Mouse (Mus musculus) layer of hippocampus, adult 2 months (tissue): Measurements from ENCODE around the gene Sds. TPM values are rescaled to one million over a fixed set of nuclear protein-coding genes. Genes with fewer than 3 reads are reported as not detected.
A peak's percentile ranks its signal among the peaks of the same experiment; 100 is the strongest.

Experiments
- DNase-seq, 2 experiments: peaks; one replicate each; pipeline ENCODE4 v3.0.0; 2022; ENCODE audit warnings: low spot score in 2 of 2
- H3K27ac ChIP-seq: fragments of 200-600 bp; 2 replicates; pipeline ENCODE4 v1.8.1; 2022
- H3K4me3 ChIP-seq: fragments of 200-600 bp; 2 replicates; pipeline ENCODE4 v1.8.1; 2022; ENCODE audit warnings: mild to moderate bottlenecking
- CTCF ChIP-seq: fragments of 200-600 bp; conservative IDR thresholded peaks from 2 replicates; pipeline ENCODE4 v1.8.1; 2022; ENCODE audit warnings: antibody characterized with exemption, mild to moderate bottlenecking, moderate library complexity
- total RNA-seq, 2 experiments: library from RNA; stranded (reverse); gene quantifications; 2 replicates each; pipeline ENCODE4 v1.2.3; 2021

Gene Sds
- total RNA-seq, 2 experiments from 2014 or later, result 0.31 TPM; not detected in 1

- Histone ChIP-seq H3K27ac (no peak overlapping the region), H3K4me3 (no peak overlapping the region)
- DNase-seq, result peak; percentile 42 to 70
- TF ChIP-seq CTCF, result peak; percentile 78
Measured at GRCm38 (mm10) chr5:120457628-120458027, 18.7 kb upstream of the Sds start.

DNA sequence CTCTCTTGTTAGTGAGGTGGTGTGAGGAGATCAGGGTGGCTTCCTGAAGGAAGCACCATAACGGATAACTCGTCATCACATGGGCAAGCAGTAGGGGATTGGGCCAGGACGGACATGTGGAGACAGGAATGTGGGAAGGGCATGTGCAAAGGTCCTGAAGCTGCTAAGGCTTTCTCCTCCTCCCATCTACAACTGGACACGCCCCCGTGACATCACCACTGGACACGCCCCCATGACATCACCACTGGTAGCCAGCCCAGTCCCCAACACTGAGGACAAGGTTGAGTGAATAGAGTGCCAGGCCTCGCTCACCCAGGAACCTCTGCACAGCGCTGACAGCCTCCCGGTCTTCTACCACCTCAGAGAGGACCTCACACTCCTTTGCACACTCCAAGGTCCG, 17.2 kb upstream of the Sds start:
- no peak for TF ChIP-seq CTCF
- no peak overlapping the region for H3K4me3 ChIP-seq
- DNase-seq, result no peak

DNA sequence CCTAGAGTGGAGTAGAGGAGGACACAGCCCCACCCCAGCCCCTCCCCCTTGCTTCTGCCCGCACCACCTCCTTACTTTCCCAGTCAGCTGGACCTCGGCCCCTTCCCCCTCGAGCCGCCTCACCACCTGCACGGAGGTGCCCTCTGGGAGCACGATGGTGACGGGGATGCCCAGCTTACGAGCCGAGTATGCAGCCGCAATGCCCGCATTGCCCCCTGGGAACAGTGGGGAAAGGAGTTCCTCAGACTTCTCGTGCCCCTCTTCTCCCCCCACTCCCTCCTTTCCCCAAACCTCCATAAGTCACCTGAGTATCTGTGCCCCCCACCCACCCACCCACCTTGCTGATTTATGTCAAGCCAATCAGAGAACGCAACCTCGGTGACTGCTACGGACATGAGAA, 14.4 kb upstream of the Sds start:
- Histone ChIP-seq H3K27ac (no peak overlapping the region), H3K4me3 (no peak overlapping the region)
- no peak for DNase-seq
- no peak for TF ChIP-seq CTCF

More for the DNA sequence above, 17.2 kb upstream of the Sds start:
- H3K27ac ChIP-seq, result no peak overlapping the region

DNA sequence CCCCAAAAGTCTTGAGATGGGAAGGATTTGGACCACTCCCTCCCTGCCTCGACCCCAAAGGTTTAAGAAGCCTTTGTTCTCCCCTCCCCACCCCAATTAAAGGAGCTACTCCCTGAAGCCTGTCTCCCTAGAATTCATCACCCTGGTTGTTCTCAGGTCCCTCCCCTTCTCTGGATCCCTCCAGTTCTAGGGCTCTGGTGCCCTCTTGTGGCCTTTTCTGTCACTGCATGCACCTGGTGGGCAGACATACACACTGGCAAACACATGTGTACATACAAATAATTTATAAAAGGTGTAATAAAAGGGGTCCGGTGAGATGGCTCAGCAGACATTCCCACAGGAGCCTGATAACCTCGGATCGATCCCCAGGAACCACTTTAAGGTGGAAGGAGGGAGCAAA, 12.0 kb upstream of the Sds start:
- no peak for DNase-seq
- no peak overlapping the region for H3K4me3 ChIP-seq
- TF ChIP-seq CTCF, result peak; percentile 67
- H3K27ac ChIP-seq, result no peak overlapping the region

GRCm38 (mm10) chr5:120465062-120465461, 11.3 kb upstream of the Sds start:
- H3K4me3 ChIP-seq, result no peak overlapping the region
- no peak overlapping the region for H3K27ac ChIP-seq
- DNase-seq, result peak in 1 of 2 experiments; percentile 49
- peak; percentile 78 for TF ChIP-seq CTCF

GRCm38 (mm10) chr5:120465860-120466259, 10.5 kb upstream of the Sds start:
- no peak overlapping the region for H3K27ac ChIP-seq
- no peak overlapping the region for H3K4me3 ChIP-seq
- no peak for TF ChIP-seq CTCF
- DNase-seq, result no peak

GRCm38 (mm10) chr5:120467026-120467425, 9.3 kb upstream of the Sds start:
- peak; percentile 23 for TF ChIP-seq CTCF
- no peak for DNase-seq
- no peak overlapping the region for H3K27ac ChIP-seq
- H3K4me3 ChIP-seq, result peak overlapping the region; percentile 39

- no peak for DNase-seq
- no peak for TF ChIP-seq CTCF
- no peak overlapping the region for H3K4me3 ChIP-seq
- H3K27ac ChIP-seq, result no peak overlapping the region
Measured at GRCm38 (mm10) chr5:120468336-120468735, 8.0 kb upstream of the Sds start.

GRCm38 (mm10) chr5:120468830-120469229, 7.5 kb upstream of the Sds start:
- DNase-seq, result no peak
- TF ChIP-seq CTCF, result no peak
- H3K4me3 ChIP-seq, result no peak overlapping the region
- no peak overlapping the region for H3K27ac ChIP-seq

GRCm38 (mm10) chr5:120471538-120471937, 4.8 kb upstream of the Sds start:
- Histone ChIP-seq H3K27ac (no peak overlapping the region), H3K4me3 (no peak overlapping the region)
- no peak for TF ChIP-seq CTCF
- DNase-seq, result no peak

GRCm38 (mm10) chr5:120472770-120473169, 3.6 kb upstream of the Sds start, which contains the start of gene Sdsl:
TSS of gene Sdsl (minus strand) at chr5:120472810.
- no peak for DNase-seq
- no peak within 1 kb of the TSS for H3K27ac ChIP-seq
- no peak for TF ChIP-seq CTCF
- no peak within 1 kb of the TSS for H3K4me3 ChIP-seq

DNA sequence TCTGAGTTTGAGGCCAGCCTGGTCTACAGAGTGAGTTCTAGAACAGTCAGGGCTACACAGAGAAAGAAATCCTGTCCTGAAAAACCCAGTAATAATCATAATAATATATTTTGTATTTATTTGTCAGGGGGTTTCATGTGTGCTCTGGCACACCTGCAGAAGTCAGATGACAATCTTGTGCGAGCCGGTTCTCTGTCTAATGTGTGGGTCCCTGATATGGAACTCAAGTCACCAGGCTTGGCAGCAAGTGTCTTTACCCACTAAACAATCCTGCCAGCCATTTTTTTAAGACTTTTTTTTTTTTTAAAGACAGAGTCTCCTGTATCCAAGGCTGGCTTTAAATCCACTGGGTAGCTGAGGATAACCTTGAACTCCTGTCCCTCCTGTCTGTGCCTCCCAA, 3.0 kb upstream of the Sds start:
- Histone ChIP-seq H3K4me3 (no peak overlapping the region), H3K27ac (no peak overlapping the region)
- no peak for DNase-seq
- no peak for TF ChIP-seq CTCF

- TF ChIP-seq CTCF, result no peak
- Histone ChIP-seq H3K4me3 (no peak overlapping the region), H3K27ac (no peak overlapping the region)
- no peak for DNase-seq
Measured at GRCm38 (mm10) chr5:120475861-120476260, 465 bp upstream of the Sds start.

DNA sequence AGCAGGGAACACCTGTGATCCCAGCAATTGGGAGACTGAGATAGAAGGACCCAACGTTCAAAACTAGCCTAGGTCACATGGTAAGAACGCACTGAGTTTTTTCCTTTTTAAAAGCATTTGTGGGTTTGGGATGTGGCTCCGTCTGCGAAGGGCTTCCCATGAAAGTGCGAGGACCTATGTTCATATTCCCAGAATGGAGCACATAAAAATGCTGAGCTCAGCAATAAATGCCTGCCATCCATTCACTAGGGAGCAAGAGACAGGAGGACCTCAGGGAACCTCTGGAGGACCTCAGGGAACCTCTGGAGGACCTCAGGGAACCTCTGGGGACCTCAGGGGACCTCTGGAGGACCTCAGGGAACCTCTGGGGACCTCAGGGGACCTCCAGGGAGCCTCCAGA, 1.7 kb downstream of the Sds start:
- DNase-seq, result no peak
- no peak for TF ChIP-seq CTCF
- no peak overlapping the region for H3K27ac ChIP-seq
- no peak overlapping the region for H3K4me3 ChIP-seq

DNA sequence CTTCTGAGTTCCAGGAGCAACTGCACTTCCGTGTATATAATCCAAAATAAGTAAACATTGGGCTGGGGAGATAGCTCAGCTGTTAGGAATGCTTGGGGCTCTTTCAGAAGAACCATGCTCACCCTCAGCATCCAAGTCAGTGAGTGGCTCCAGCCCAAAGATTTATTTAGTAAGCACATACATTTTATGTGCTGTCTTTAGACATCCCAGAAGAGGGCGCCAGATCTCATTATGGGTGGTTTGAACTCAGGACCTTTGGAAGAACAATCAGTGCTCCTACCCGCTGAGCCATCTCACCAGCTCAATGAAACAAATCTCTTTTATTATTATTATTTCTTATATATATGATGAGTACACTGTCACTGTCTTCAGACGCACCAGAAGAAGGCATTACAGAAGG, 3.2 kb downstream of the Sds start:
- Histone ChIP-seq H3K4me3 (no peak overlapping the region), H3K27ac (no peak overlapping the region)
- peak; percentile 68 for TF ChIP-seq CTCF
- DNase-seq, result no peak
